Mouse (Mus musculus): ENCODE data around the gene Zc3h8. TPM values are rescaled to one million over a fixed set of nuclear protein-coding genes. Genes with fewer than 3 reads are reported as not detected.

Gene Zc3h8
- 9.5 TPM for polyA plus RNA-seq (2014; fragmentation: Illumina TruSeq; extraction: RNeasy Lipid Tissue Mini Kit (QIAGEN cat#74804))

DNA sequence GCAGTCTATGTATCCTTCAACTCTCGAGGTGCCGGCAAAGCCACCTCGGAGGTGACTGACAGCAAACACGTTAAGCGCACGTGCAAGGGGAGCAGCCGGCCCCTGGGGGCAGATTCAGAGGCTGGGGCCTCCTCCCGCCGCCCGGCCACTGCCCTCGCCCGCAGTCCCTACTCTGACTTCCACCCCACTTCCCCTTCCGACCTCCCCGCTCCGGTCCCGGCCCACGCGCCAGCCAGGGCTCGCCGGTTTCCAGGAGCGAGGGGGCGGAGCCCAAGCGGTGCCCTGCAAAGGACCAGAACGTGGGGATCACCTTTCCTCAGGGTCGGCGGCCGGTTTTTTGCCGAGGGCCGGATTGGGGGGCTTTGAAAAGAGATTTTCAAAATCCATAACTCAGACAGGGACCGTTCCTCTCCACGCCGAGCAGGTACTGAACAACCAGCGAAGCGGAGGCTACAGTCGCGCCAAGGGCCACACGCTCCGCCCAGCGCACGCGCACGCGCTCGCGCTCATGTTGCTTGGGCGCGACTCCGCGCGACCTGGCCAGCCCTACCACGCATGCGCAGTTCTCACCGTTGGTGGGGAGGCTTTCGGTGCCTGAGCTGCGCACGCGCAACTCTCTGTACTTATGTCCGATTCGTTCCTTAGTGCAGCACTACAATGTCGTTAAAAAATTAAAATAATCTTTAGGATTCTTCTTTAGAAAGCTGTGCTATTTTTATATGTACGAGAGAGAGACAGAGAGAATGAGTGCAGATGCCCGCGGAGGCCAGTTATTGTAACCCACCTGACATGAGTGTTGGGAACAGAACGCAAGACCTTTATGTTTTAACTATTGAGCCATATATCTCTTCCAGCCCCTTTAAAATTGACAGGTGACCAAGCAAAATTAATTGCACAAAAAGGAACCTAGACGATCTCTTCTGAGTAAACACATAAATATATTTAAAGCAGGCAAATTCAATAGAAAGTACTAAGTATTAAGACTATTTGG, at the start of gene Zc3h8:
Zc3h8 (minus strand) TSS at position 540 of the 991 bp plus-strand sequence.

DNA sequence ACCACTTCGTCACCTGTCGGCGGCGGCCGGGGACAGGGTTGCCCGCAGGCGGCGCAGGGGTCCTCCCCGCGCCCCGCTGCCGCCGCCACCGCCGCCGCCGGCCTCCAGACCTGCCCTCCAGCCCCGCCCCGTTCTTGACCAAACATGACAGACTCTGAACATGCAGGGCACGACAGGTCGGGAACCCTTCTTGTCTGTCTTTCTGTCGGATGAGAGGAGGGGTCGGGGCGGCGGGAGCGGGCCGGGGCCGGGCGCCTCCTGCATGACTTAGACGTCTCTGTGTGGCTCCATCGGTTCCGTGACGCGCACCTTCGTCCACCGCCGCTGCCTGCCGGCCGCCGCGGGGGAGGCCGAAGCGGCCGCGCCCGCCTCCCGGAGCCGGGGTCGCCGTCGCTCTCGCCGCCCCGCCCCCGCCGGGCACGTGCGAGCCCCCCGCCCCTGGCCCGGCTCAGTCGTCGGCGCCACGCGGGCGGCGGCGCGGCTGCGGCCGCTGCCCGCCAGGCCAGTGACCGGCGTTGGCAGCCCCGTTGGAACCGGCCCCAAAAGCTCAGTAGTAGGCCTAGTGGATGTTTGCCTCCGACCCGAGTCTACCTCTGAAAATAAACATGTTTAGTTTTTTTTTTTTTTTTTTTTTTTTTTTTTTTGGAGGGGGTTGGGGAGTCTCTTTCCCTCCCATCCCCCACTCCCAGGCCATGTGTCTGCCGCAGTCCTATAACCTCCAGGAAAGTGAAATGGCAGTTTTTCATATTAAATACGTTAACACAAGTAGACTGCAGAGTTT, 24.0 kb upstream of the Zc3h8 start, which contains the start of gene Gm10762:
Gm10762 (minus strand) TSS at position 65 of the 781 bp plus-strand sequence.

DNA sequence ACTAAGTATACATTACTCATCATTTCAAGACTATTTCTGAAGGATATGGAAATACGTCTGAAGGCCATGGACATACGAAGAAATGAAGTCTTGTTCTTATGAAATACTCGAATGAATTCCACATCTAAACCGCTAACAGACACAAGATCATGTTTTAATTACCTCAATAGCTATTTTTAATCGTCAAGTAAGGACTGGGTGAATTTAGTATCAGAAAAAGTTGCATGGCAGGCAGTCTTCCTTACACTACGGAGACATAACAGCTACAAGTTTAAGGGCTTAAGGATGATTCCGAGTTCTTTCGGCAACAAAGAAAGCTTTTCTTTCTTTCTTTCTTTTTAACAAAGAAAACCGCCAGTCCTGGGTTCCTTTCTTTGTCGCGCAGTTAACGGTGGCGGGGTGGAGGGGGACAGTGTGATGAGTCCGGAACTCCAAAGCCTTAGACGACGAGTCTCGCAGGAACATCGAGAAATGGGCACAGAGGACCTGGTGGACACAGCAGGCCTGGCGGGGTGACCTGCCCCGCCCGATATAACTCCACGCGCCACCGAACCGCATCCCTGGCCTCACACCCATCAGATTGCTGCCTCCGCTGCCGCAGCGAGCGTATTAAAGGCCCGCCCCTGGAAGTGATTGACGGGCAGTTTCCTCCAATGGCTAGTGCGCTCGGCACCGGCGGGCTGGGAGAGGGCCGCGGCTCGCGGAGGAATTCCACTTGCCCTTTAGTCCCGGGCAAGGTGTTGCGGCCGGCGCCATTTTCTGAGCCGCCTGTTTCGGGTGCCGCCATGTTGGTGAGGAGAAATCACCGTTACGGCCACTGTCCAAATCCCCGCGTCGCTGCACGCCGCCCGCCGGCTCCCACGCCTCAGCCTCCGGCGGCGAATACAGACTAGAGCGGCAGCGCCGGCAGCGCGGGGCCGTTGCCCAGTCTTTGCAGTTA, 23.0 kb upstream of the Zc3h8 start, which contains the start of gene Zc3h6:
Zc3h6 (plus strand) TSS at position 762 of the 940 bp plus-strand sequence.

Other genes with a start within 250 kb of the Zc3h8 start
- 26.6 TPM for gene Mertk, start 245.1 kb downstream of the Zc3h8 start, polyA plus RNA-seq (2014; fragmentation: Illumina TruSeq; extraction: RNeasy Lipid Tissue Mini Kit (QIAGEN cat#74804))
- 82.8 TPM for gene Tmem87b, start 126.0 kb downstream of the Zc3h8 start, polyA plus RNA-seq (2014; fragmentation: Illumina TruSeq; extraction: RNeasy Lipid Tissue Mini Kit (QIAGEN cat#74804))
- 4.8 TPM for gene Fbln7, start 81.1 kb downstream of the Zc3h8 start, polyA plus RNA-seq (2014; fragmentation: Illumina TruSeq; extraction: RNeasy Lipid Tissue Mini Kit (QIAGEN cat#74804))
- gene Zc3h6, start 23.3 kb upstream of the Zc3h8 start, polyA plus RNA-seq (2014; fragmentation: Illumina TruSeq; extraction: RNeasy Lipid Tissue Mini Kit (QIAGEN cat#74804)): 23.4 TPM
- gene Gm10762, start 23.6 kb upstream of the Zc3h8 start, polyA plus RNA-seq (2014; fragmentation: Illumina TruSeq; extraction: RNeasy Lipid Tissue Mini Kit (QIAGEN cat#74804)): 10.6 TPM
- not detected for gene Vinac1, start 104.1 kb upstream of the Zc3h8 start, polyA plus RNA-seq (2014; fragmentation: Illumina TruSeq; extraction: RNeasy Lipid Tissue Mini Kit (QIAGEN cat#74804))
- gene Ttl, start 121.9 kb upstream of the Zc3h8 start, polyA plus RNA-seq (2014; fragmentation: Illumina TruSeq; extraction: RNeasy Lipid Tissue Mini Kit (QIAGEN cat#74804)): 19.1 TPM
- gene Polr1b, start 156.9 kb upstream of the Zc3h8 start, polyA plus RNA-seq (2014; fragmentation: Illumina TruSeq; extraction: RNeasy Lipid Tissue Mini Kit (QIAGEN cat#74804)): 7.6 TPM
- 5.7 TPM for gene Chchd5, start 185.6 kb upstream of the Zc3h8 start, polyA plus RNA-seq (2014; fragmentation: Illumina TruSeq; extraction: RNeasy Lipid Tissue Mini Kit (QIAGEN cat#74804))

Measured in ovary, adult 10 weeks (tissue).